Mouse (Mus musculus): ENCODE measurements around the gene Sec61a2.

Gene Sec61a2

GRCm38 (mm10) chr2:5888865-5889264 lies 6.4 kb downstream of the Sec61a2 start:
- DNase-seq (ENCODE audit: low read depth, low spot score), result no peak

GRCm38 (mm10) chr2:5877446-5877845 lies 17.8 kb downstream of the Sec61a2 start:
- DNase-seq (ENCODE audit: low read depth, low spot score), result no peak

- DNase-seq (ENCODE audit: low read depth, low spot score), result no peak
Measured at GRCm38 (mm10) chr2:5869746-5870145, 25.5 kb downstream of the Sec61a2 start.

GRCm38 (mm10) chr2:5867681-5868080 lies 27.6 kb downstream of the Sec61a2 start:
- no peak for DNase-seq (ENCODE audit: low read depth, low spot score)

- DNase-seq (ENCODE audit: low read depth, low spot score), result no peak
Measured at GRCm38 (mm10) chr2:5862834-5863233, 32.4 kb downstream of the Sec61a2 start, which contains the start of gene Gm13199. Gene Gm13199 (minus strand): TSS chr2:5862934.

- DNase-seq (ENCODE audit: low read depth, low spot score), result no peak
Measured at GRCm38 (mm10) chr2:5851866-5852265, 43.4 kb downstream of the Sec61a2 start.

- no peak for DNase-seq (ENCODE audit: low read depth, low spot score)
Measured at GRCm38 (mm10) chr2:5851116-5851515, 44.1 kb downstream of the Sec61a2 start.

GRCm38 (mm10) chr2:5845826-5846225 lies 49.4 kb downstream of the Sec61a2 start:
- DNase-seq (ENCODE audit: low read depth, low spot score), result no peak

- peak; percentile 93 for DNase-seq (ENCODE audit: low read depth, low spot score)
Measured at GRCm38 (mm10) chr2:5844873-5845631, 50.2 kb downstream of the Sec61a2 start, which contains the start of the genes Nudt5 and Cdc123. Gene Nudt5 (plus strand): TSS chr2:5845019. Gene Cdc123 (minus strand): TSS chr2:5845164.

- DNase-seq (ENCODE audit: low read depth, low spot score), result no peak
Measured at GRCm38 (mm10) chr2:5844181-5844872, 50.9 kb downstream of the Sec61a2 start.

GRCm38 (mm10) chr2:5840815-5841214 lies 54.4 kb downstream of the Sec61a2 start:
- no peak for DNase-seq (ENCODE audit: low read depth, low spot score)

- no peak for DNase-seq (ENCODE audit: low read depth, low spot score)
Measured at GRCm38 (mm10) chr2:5825265-5825913, 69.8 kb downstream of the Sec61a2 start.

GRCm38 (mm10) chr2:5824685-5825084 lies 70.5 kb downstream of the Sec61a2 start:
- DNase-seq (ENCODE audit: low read depth, low spot score), result no peak

- DNase-seq (ENCODE audit: low read depth, low spot score), result no peak
Measured at GRCm38 (mm10) chr2:5824213-5824612, 71.0 kb downstream of the Sec61a2 start.

- DNase-seq (ENCODE audit: low read depth, low spot score), result no peak
Measured at GRCm38 (mm10) chr2:5822449-5822848, 72.8 kb downstream of the Sec61a2 start.

GRCm38 (mm10) chr2:5821264-5821663 lies 74.0 kb downstream of the Sec61a2 start:
- no peak for DNase-seq (ENCODE audit: low read depth, low spot score)

Data from brain, embryonic 18.5 days (tissue).